Mouse (Mus musculus): ENCODE results near the gene Wnt5b. TPM values are rescaled to one million over a fixed set of nuclear protein-coding genes. Genes with fewer than 3 reads are reported as not detected.

Wnt5b gene
- polyA plus RNA-seq, 1 experiment from 2014 or later, result 14.1 TPM

- 50% methylated on average over 7 of the region's 7 CpGs for WGBS
- Histone ChIP-seq H3K9me3 (no peaks in the 10 kb centered on the region), H3K4me2 (no peak overlapping the region), H3K36me3 (no peaks in the 10 kb centered on the region), H3K4me3 (no peak overlapping the region), H3K27me3 (no peaks in the 10 kb centered on the region), H3K4me1 (0 out of 2 replicates have a peak, but pooled peaks cover 6% of the 10 kb centered on the region), H3K27ac (no peak overlapping the region), H3K9ac (no peak overlapping the region)
- ATAC-seq (ENCODE audit: insufficient number of reproducible peaks, low FRiP score, low TSS enrichment, low read depth), result no peak
Observed at GRCm38 (mm10) chr6:119419412-119419811, 124.7 kb downstream of the Wnt5b start.

GRCm38 (mm10) chr6:119418392-119419251 lies 125.5 kb downstream of the Wnt5b start:
- Histone ChIP-seq H3K27ac (no peak overlapping the region), H3K4me3 (no peak overlapping the region), H3K36me3 (no peaks in the 10 kb centered on the region), H3K9ac (no peak overlapping the region), H3K4me1 (0 out of 2 replicates have a peak, but pooled peaks cover 8% of the 10 kb centered on the region), H3K9me3 (no peaks in the 10 kb centered on the region), H3K4me2 (no peak overlapping the region), H3K27me3 (no peaks in the 10 kb centered on the region)
- ATAC-seq (ENCODE audit: insufficient number of reproducible peaks, low FRiP score, low TSS enrichment, low read depth), result no peak
- WGBS, result 53% methylated on average over 7 of the region's 7 CpGs

DNA sequence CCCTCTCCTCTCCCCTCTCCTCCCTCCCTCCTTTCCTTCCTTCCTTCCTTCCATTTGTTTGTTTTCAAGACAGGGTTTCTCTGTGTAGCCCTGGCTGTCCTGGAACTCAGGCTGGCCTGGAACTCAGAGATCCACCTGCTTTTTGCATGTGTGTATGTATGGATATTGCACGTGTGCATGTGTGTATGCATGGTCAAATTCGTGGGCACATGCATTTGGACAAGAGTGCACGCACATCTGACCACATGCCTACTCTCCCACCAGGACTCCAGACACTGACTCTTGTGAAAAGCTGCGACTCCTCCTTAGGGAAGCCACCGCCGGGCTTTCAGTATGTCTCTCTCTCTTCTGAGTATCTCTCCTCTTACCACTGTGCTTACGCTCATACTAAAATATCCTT lies 126.3 kb downstream of the Wnt5b start:
- H3K9me3 ChIP-seq, result no peaks in the 10 kb centered on the region
- H3K4me2 ChIP-seq, result no peak overlapping the region
- H3K4me1 ChIP-seq, result 0 out of 2 replicates have a peak, but pooled peaks cover 8% of the 10 kb centered on the region
- no peak overlapping the region for H3K4me3 ChIP-seq
- no peak overlapping the region for H3K9ac ChIP-seq
- 67% methylated on average over 7 of the region's 7 CpGs for WGBS
- H3K36me3 ChIP-seq, result no peaks in the 10 kb centered on the region
- ATAC-seq (ENCODE audit: insufficient number of reproducible peaks, low FRiP score, low TSS enrichment, low read depth), result no peak
- H3K27ac ChIP-seq, result no peak overlapping the region
- no peaks in the 10 kb centered on the region for H3K27me3 ChIP-seq

DNA sequence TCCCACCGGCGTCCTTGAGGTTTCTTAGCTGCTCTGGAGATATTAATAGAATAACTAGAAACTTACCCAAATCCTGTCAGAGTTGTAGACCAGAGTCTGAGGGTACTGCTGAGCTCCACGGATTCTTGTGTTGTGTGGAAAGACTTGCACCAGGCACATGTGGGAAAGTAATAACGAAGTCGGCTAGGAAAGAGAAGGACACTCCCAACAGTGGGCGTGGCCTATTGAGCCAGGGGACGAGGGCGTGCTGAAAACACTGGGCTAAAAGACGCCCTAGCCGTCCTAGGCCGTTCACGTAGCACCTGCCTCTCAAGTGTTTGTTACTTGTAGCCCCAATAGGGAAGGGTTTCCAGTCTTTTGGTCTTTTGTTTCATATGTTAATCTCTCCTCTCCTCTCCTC lies 126.8 kb downstream of the Wnt5b start, which contains the start of gene Adipor2:
Gene Adipor2 (minus strand): TSS at position 351 of the 400 bp plus-strand sequence.
- Histone ChIP-seq H3K4me2 (peak within 1 kb of the TSS; percentile 36), H3K4me1 (0 out of 2 replicates have a peak, but pooled peaks cover 8% of the 10 kb centered on the region), H3K4me3 (peak within 1 kb of the TSS; percentile 7), H3K27ac (peak within 1 kb of the TSS; percentile 6; the same call in 1 of the 2 replicates), H3K27me3 (no peaks in the 10 kb centered on the region), H3K36me3 (no peaks in the 10 kb centered on the region), H3K9me3 (no peaks in the 10 kb centered on the region), H3K9ac (no peak within 1 kb of the TSS)
- 4% methylated on average over 12 of the region's 12 CpGs for WGBS
- peak; percentile 65; the same call in 1 of the 2 replicates for ATAC-seq (ENCODE audit: insufficient number of reproducible peaks, low FRiP score, low TSS enrichment, low read depth)

DNA sequence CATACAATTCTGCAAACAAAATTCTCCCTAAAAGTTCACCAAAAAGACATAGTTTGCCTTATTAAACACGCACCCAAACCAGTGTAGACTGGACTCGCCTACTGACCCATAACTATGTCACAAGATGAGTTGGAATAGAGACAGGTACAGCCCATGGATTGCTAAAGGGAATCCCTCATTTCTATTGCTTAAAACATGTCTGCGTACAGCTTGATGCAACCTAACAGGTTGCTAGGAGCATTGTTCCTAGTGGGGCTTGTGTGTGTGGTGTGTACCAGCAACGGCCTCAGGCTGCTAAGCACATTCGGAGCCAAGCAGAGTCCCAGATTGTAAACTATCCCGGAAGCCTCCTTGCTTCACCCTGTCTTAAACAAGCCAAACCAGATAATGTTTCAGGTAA lies 127.5 kb downstream of the Wnt5b start:
- H3K27ac ChIP-seq, result no peak overlapping the region
- WGBS, result 59% methylated on average over 6 of the region's 6 CpGs
- no peaks in the 10 kb centered on the region for H3K9me3 ChIP-seq
- no peak overlapping the region for H3K9ac ChIP-seq
- ATAC-seq (ENCODE audit: insufficient number of reproducible peaks, low FRiP score, low TSS enrichment, low read depth), result no peak
- no peaks in the 10 kb centered on the region for H3K36me3 ChIP-seq
- no peaks in the 10 kb centered on the region for H3K27me3 ChIP-seq
- H3K4me1 ChIP-seq, result 0 out of 2 replicates have a peak, but pooled peaks cover 8% of the 10 kb centered on the region
- peak overlapping the region; percentile 36; the same call in 1 of the 2 replicates for H3K4me2 ChIP-seq
- peak overlapping the region; percentile 7; the same call in 1 of the 2 replicates for H3K4me3 ChIP-seq

DNA sequence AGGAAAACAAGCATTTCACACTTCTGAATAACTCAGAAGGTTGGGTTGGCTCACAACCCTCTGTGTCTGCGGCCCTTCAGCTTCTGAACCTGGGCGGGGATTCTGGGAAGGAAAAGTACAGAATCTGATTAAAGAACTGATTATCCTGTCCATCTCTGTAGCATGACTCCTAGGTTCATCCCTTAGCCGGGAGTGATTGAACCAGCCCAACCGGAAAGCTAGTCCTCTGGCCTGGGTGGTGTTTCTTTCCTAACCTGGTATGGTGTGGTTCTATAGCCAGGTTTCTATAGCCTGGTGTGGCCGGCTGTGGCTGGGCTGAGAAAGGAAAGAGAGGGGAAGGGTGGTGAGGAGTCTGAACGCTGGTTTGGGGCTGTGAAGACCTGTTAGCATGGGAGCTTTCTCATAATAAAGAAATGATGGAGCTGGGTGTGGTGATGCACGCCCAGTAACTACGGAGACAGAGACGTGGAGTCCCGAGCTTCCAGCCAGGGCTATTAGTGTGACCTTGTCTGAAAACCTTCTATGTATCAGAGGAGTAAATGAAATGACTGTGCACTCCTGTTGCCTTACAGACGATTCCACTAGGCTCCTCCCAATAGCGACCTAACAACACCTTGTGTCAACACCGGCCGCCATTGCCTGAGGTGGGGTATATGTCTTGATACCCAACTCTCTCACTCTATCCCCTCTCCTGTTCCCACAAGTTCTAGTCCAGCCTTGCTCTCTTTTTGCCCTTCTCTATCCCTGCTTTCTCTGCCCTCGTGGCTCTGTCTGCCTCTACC lies 129.7 kb downstream of the Wnt5b start:
- 0 out of 2 replicates have a peak, but pooled peaks cover 8% of the 10 kb centered on the region for H3K4me1 ChIP-seq
- no peaks in the 10 kb centered on the region for H3K27me3 ChIP-seq
- H3K9me3 ChIP-seq, result no peaks in the 10 kb centered on the region
- 80% methylated on average over 15 of the region's 15 CpGs for WGBS
- no peaks in the 10 kb centered on the region for H3K36me3 ChIP-seq
- no peak for ATAC-seq (ENCODE audit: insufficient number of reproducible peaks, low FRiP score, low TSS enrichment, low read depth)
- H3K9ac ChIP-seq, result no peak overlapping the region
- no peak overlapping the region for H3K4me2 ChIP-seq
- H3K4me3 ChIP-seq, result no peak overlapping the region
- H3K27ac ChIP-seq, result no peak overlapping the region

- ATAC-seq (ENCODE audit: insufficient number of reproducible peaks, low FRiP score, low TSS enrichment, low read depth), result no peak
- Histone ChIP-seq H3K4me1 (0 out of 2 replicates have a peak, but pooled peaks cover 6% of the 10 kb centered on the region), H3K4me3 (no peak overlapping the region), H3K27me3 (no peaks in the 10 kb centered on the region), H3K9ac (no peak overlapping the region), H3K36me3 (no peaks in the 10 kb centered on the region), H3K9me3 (no peaks in the 10 kb centered on the region), H3K27ac (no peak overlapping the region), H3K4me2 (no peak overlapping the region)
- WGBS, result 93% methylated on average over 4 of the region's 4 CpGs
Observed at GRCm38 (mm10) chr6:119412588-119412987, 131.6 kb downstream of the Wnt5b start.

DNA sequence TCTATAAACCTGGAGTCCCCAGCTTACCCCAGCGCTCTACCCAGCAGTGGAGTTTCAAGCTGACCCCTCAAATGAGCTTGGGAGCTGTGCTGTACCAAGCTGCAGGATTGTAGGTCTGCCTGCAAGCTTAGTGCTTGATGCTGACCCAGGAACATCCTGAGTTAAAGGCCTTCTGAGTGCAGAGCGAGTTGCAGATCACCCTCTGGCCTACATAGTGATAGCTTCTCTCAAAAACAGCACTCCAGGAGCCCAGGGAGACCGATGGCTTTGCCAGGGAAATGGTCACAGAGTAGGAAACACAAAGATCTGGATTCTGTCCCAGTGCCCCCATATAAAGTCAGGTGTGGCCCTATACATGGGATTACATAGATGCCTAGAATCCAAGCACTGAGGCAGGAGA lies 132.6 kb downstream of the Wnt5b start:
- ATAC-seq (ENCODE audit: insufficient number of reproducible peaks, low FRiP score, low TSS enrichment, low read depth), result no peak
- no peak overlapping the region for H3K27ac ChIP-seq
- H3K4me2 ChIP-seq, result no peak overlapping the region
- no peak overlapping the region for H3K4me3 ChIP-seq
- H3K9me3 ChIP-seq, result no peaks in the 10 kb centered on the region
- H3K4me1 ChIP-seq, result 0 out of 2 replicates have a peak, but pooled peaks cover 2% of the 10 kb centered on the region
- no peak overlapping the region for H3K9ac ChIP-seq
- 86% methylated on average over 3 of the region's 3 CpGs for WGBS
- H3K27me3 ChIP-seq, result no peaks in the 10 kb centered on the region
- no peaks in the 10 kb centered on the region for H3K36me3 ChIP-seq

GRCm38 (mm10) chr6:119409766-119410165 lies 134.4 kb downstream of the Wnt5b start:
- no peak overlapping the region for H3K4me2 ChIP-seq
- 0 out of 2 replicates have a peak, but pooled peaks cover 2% of the 10 kb centered on the region for H3K4me1 ChIP-seq
- no peak overlapping the region for H3K4me3 ChIP-seq
- ATAC-seq (ENCODE audit: insufficient number of reproducible peaks, low FRiP score, low TSS enrichment, low read depth), result no peak
- 55% methylated on average over 1 of the region's 1 CpGs for WGBS
- H3K36me3 ChIP-seq, result no peaks in the 10 kb centered on the region
- no peak overlapping the region for H3K27ac ChIP-seq
- H3K9me3 ChIP-seq, result no peaks in the 10 kb centered on the region
- no peak overlapping the region for H3K9ac ChIP-seq
- H3K27me3 ChIP-seq, result no peaks in the 10 kb centered on the region

- Histone ChIP-seq H3K27me3 (no peaks in the 10 kb centered on the region), H3K9me3 (no peaks in the 10 kb centered on the region), H3K27ac (no peak overlapping the region), H3K4me2 (no peak overlapping the region), H3K36me3 (no peaks in the 10 kb centered on the region), H3K4me1 (no peaks in the 10 kb centered on the region), H3K9ac (no peak overlapping the region), H3K4me3 (no peak overlapping the region)
- WGBS, result 75% methylated on average over 9 of the region's 9 CpGs
- no peak for ATAC-seq (ENCODE audit: insufficient number of reproducible peaks, low FRiP score, low TSS enrichment, low read depth)
Observed at GRCm38 (mm10) chr6:119408582-119408981, 135.6 kb downstream of the Wnt5b start.

DNA sequence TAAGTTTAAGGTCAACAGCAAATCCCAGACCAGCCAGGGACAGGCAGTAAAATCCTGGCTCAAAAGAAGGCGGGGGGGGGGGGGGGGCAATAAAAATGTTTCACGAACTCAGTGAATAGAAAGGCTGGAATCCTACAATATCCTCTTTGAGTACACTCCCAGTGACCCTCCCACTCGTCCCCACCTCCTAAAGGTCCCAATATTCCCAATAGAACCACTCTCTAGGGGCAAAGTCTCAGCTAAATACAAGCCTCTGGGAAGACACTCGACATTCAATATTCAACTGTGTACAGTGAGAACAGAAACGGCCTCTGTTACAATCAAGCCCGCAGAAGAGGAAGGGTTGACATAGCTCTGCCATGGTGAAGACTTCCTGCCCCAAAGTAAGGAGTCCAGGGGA lies 136.3 kb downstream of the Wnt5b start:
- Histone ChIP-seq H3K27me3 (no peaks in the 10 kb centered on the region), H3K4me1 (no peaks in the 10 kb centered on the region), H3K9me3 (no peaks in the 10 kb centered on the region), H3K36me3 (no peaks in the 10 kb centered on the region), H3K4me3 (no peak overlapping the region), H3K4me2 (no peak overlapping the region), H3K27ac (no peak overlapping the region), H3K9ac (no peak overlapping the region)
- no peak for ATAC-seq (ENCODE audit: insufficient number of reproducible peaks, low FRiP score, low TSS enrichment, low read depth)
- 43% methylated on average over 6 of the region's 6 CpGs for WGBS

- Histone ChIP-seq H3K27ac (no peak overlapping the region), H3K9ac (no peak overlapping the region), H3K9me3 (no peaks in the 10 kb centered on the region), H3K4me3 (no peak overlapping the region), H3K4me1 (no peaks in the 10 kb centered on the region), H3K27me3 (no peaks in the 10 kb centered on the region), H3K36me3 (no peaks in the 10 kb centered on the region), H3K4me2 (no peak overlapping the region)
- WGBS, result 74% methylated on average over 8 of the region's 8 CpGs
- ATAC-seq (ENCODE audit: insufficient number of reproducible peaks, low FRiP score, low TSS enrichment, low read depth), result no peak
Observed at GRCm38 (mm10) chr6:119406528-119406927, 137.6 kb downstream of the Wnt5b start.

Measured in limb, embryonic 15.5 days (tissue).